Mouse (Mus musculus): ENCODE results near the gene Rapgef1.
"Not testable (repeated sequence)": the region's sequence is repeated elsewhere in the genome, so short reads cannot be mapped to it uniquely, and the experiment has no call there.

Rapgef1 gene

DNA sequence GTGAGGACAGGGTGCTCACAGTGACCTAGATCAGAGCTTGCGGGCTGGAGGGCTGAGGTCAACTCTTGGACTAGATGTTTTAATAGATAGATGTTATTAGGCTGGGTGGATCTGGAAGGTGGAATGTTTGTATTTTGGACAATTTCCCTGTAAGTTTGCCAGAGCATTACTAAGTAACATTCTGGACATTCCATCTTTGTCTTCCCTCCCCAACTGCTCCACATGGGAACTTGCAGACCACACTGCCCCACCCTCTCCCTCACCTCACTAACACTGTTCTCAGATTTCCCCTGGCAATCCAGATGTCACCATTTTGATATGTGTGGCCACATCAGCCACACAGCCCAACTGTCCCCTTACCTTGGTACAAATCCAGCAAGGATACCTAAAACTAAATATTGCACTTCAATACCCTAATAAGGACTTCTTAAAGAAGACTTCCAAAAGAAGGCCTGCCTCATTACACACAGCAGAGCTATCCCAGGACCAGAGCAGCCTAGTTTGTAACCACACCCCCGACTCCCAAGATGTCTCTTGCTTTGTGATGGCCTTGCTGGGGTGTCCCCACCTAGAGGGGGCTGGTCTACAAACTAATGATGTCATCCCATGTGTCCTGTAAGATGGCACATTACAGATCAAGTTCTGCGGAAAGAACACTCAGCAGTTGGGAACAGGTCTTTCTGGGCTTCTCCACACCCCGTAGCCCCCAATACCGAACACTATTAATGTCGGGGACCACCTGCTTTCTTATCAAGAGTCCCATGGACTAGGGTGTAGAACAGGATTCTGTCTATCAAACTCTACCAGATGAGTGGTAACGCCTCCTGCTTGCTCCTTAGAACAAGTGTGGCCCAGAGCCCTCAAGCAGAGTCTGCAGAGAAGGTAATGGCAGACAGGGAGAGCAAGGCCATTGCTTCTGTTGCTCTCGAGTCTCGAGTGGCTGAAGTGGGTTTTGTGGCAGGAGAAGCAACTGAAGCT, 83.9 kb downstream of the Rapgef1 start:
- DNase-seq (ENCODE audit: low read depth, low spot score) = no peak

GRCm38 (mm10) chr2:29705493-29705892, 86.0 kb downstream of the Rapgef1 start:
- DNase-seq (ENCODE audit: low read depth, low spot score) = no peak

GRCm38 (mm10) chr2:29706726-29707620, 87.5 kb downstream of the Rapgef1 start:
- no peak for DNase-seq (ENCODE audit: low read depth, low spot score)

DNA sequence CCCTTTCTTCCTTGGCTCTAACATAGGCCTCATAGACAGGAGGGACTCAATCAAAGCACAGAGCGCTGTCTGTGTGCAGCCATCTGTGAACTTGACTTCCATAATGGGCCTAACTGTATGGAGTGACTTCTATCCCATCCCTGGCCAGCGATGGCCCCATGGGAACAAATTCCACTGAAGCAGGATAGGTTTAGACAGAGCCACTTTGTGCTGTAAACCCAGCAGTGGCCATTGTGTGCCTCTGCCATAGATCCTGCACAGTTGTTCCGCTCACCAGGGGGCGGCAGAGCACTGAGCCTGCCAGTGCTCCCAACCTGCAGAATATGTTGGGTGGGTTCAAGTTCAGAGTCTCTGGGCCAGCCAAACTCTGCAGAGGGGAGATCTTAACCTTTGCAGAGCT, 88.2 kb downstream of the Rapgef1 start:
- DNase-seq (ENCODE audit: low read depth, low spot score) = no peak

- DNase-seq (ENCODE audit: low read depth, low spot score) = not testable (repeated sequence)
Measured at GRCm38 (mm10) chr2:29708209-29708608, 88.7 kb downstream of the Rapgef1 start.

- DNase-seq (ENCODE audit: low read depth, low spot score) = no peak
Measured at GRCm38 (mm10) chr2:29711038-29711437, 91.5 kb downstream of the Rapgef1 start.

DNA sequence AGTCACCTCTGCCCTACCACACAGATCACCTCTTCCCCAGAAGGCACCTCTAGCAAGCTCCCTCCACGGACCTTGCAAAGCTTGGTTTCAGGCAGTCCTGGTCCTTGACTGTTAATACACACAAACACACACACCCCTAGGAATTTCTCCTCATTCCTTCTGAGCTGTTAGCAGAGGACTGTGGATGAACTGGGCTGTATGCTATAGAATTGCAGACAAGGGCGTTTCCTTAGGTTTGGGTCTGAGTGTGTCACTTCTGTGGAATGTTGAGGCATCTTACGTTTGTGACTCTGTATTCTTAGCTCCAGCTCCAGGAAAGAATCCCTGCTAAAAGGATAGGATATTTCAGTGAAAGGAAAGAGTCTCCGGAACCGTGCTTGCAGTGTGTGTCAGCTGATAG, 92.4 kb downstream of the Rapgef1 start:
- no peak for DNase-seq (ENCODE audit: low read depth, low spot score)

- DNase-seq (ENCODE audit: low read depth, low spot score) = no peak
Measured at GRCm38 (mm10) chr2:29713501-29713900, 94.0 kb downstream of the Rapgef1 start.

- DNase-seq (ENCODE audit: low read depth, low spot score) = no peak
Measured at GRCm38 (mm10) chr2:29714127-29714526, 94.6 kb downstream of the Rapgef1 start.

- DNase-seq (ENCODE audit: low read depth, low spot score) = no peak
Measured at GRCm38 (mm10) chr2:29716143-29716542, 96.6 kb downstream of the Rapgef1 start.

DNA sequence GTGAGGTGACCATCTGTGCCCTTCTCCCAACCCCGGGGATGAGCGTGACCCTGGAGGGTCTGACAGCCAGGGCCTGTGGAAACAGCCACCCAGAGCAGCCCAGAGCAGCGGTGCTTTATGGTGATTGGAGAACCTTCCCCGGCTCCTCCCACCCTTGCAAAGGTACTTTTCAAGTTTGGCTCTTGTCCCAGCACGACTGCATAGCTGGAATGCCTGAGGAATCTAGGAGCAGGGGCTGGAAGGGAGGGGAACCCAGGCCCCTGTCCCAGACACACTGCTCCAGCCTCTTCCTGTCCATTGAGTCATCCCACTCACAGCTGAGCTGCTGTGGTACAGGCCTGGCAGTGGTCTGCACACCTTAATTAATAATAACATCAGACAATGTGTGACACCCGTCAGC, 97.2 kb downstream of the Rapgef1 start:
- DNase-seq (ENCODE audit: low read depth, low spot score) = no peak

DNA sequence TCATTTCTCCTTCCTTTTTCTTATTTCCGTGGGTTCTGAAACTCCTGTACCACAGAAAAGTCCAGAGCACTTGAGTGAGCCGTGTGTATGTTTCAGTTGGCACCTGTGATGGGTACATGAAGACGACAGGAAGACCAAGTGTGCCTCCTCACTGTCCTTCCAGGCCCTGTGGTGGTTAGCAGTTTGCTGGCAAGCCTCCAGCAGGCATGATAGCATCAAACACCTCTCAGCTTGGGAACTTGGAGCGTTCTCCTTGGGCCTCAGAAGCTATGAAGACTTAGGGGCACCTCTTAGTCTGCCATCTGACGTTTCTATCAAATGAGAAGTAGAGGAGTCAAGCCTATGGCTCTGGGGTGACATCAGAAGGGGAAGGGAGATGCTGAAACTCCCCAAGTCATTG, 99.1 kb downstream of the Rapgef1 start:
- no peak for DNase-seq (ENCODE audit: low read depth, low spot score)

DNA sequence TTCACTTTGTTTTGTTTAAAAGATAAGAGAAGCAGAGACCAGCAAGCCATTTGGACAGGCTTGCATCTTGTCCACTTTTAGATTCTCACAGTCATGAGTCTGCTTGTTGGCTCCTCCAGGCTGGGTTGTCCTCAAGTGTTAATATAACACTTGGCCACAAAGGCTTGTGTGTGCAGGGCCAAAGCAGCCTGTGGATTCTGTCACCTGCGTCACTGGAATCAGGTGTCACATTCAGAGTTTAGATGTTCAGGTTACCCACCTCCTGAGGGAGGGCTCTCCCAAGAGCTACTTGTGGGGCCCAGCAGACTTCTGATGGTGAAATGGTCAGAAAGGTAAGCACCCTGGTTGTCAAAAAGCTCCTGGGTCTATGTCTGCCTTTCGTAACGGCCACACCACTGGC, 103.6 kb downstream of the Rapgef1 start:
- DNase-seq (ENCODE audit: low read depth, low spot score) = no peak

DNA sequence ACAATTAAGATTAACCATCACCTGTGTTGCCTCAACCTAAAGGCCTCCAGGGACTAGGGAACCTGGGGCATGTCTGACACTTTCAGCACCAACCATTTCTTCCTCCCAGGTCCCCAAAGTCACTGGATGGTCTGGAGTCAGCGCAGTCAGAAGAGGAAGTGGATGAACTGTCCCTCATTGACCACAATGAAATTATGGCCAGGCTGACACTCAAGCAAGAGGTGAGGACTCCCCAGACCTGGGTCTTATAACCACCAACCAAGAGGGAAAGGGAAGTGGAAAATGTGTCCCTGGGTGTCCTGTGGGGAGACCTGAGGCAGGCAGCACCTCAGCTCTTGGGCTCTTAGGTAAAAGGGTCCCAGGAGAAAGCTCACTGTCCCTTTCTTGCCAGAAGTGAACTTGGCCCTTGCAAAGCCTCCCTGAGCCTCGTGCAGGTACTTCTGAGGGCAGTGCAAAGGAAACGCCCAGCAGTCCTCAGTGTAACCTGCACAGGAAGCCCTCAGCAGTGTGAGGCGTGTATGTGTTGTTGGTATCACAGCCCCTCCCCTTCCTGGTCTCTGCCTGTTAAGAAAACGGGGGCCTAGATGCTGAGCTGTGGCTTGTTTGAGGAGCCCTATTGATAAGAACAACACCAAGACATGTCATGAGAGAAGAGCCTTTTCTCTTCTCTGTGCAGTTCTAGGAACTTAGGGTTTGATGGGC, 105.3 kb downstream of the Rapgef1 start:
- DNase-seq (ENCODE audit: low read depth, low spot score) = no peak

GRCm38 (mm10) chr2:29729500-29729899, 110.0 kb downstream of the Rapgef1 start:
- DNase-seq (ENCODE audit: low read depth, low spot score) = no peak

DNA sequence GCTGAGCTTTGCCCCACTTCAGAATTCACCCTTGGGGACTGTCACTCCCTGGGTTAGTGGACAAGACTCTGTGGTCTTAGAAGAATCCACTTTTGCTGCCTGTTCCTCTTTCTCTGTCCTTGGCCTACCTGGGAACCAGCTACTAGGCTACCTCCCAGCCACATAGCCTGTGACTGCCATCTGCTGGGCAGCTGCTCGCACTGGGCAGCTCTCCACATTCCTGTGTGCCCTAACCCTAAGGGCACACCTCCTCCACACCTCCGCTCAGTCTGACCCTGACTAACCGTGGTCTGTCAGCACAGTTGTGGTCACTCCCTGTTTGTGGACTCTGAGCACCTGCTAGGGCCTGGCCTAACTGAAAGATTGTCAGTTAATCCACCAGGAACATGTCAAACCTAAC, 112.0 kb downstream of the Rapgef1 start:
- no peak for DNase-seq (ENCODE audit: low read depth, low spot score)

GRCm38 (mm10) chr2:29732559-29732958, 113.0 kb downstream of the Rapgef1 start:
- no peak for DNase-seq (ENCODE audit: low read depth, low spot score)

DNA sequence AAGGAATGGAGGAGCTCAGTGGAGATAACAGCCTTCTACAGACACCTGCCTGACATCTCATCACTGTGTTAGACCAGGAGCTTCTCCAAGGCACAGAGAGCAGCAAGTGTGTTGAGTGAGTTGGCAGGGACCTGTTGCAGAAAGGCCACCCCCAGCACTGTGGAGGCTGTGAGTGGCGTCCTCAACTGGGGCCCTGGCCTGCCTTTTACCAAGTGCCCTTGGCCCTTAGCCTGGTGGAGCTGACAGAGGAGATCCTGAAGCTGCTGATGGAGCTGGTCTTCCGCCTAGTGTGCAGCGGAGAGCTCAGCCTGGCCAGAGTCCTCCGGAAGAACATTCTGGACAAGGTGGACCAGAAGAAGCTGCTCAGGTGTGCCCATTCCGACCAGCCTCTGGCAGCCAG, 113.8 kb downstream of the Rapgef1 start:
- no peak for DNase-seq (ENCODE audit: low read depth, low spot score)

GRCm38 (mm10) chr2:29735708-29736107, 116.2 kb downstream of the Rapgef1 start:
- no peak for DNase-seq (ENCODE audit: low read depth, low spot score)

DNA sequence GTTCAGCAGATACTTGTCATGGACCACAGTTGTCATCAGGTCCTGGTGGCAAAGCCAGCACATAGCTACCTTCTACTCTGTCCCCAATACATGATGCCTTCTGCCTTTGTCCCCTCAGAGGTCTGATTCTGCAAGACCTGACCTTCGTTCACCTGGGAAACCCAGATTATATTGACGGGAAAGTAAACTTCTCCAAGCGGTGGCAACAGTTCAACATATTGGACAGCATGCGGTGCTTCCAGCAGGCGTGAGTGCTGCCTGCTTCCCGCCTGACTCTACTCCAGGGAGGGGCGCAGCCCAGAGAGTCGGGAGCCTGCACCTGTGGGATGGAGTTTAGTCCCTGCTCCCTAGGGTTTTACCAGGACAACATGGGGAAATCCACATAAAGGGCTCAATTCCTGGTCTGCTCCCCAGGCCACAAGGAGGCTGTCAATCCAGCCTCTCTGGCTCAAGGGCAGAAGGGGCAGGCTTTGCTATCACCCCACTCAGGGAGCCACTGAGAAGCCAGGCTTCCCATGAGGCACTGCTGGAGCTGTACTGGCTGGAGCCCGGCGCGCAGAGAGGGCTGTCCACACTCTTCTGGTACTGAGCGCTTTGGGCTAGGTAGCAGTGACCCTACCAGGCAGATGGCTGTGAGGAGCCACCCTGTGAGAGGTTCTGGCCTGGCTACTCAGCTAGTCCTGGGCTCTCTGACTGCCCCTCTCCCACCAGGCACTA, 117.8 kb downstream of the Rapgef1 start:
- DNase-seq (ENCODE audit: low read depth, low spot score) = no peak

DNA sequence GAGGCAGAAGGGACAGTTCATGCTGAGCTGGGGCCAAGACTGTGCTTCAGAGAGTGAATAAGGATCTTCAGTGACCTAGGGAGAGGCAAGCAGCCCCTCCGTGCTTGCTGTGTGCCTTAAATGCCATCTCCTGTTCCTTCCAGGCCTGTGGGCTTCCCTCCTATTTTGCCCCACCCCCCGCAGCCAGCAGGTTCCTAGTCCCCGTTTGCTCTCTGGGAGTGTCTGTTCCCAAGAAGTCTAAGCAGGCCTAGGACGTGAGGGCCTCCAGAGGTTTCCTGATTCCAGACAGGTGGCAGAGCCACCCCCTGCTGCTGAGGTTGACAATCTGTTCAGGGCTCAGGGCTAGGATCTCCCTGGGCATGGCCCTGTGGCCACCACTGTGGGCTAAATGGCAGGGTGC, 119.3 kb downstream of the Rapgef1 start:
- DNase-seq (ENCODE audit: low read depth, low spot score) = no peak
